Mouse (Mus musculus): ENCODE measurements around the gene Gm49394. TPM values are rescaled to one million over a fixed set of nuclear protein-coding genes. Genes with fewer than 3 reads are reported as not detected.

The Gm49394 gene
- polyA plus RNA-seq, 1 experiment: 0.01 TPM

- Histone ChIP-seq H3ac (ENCODE audit: control insufficient read depth, insufficient read length, low read depth) (no peak overlapping the region), H3K27me3 (ENCODE audit: control insufficient read depth, insufficient read depth, insufficient read length) (peaks cover 8% of the 10 kb centered on the region), H3K4me3 (ENCODE audit: insufficient read depth, poor library complexity, severe bottlenecking) (no peak overlapping the region), H3K79me3 (ENCODE audit: low read depth) (no peaks in the 10 kb centered on the region), H3K36me3 (ENCODE audit: control insufficient read depth, insufficient read depth) (no peaks in the 10 kb centered on the region), H3K79me2 (ENCODE audit: control insufficient read depth, insufficient read depth) (no peaks in the 10 kb centered on the region)
- TF ChIP-seq USF1 (IDR thresholded peaks at IDR 0.05; ENCODE audit: low read depth): no peak
- TF ChIP-seq CTCF (IDR thresholded peaks at IDR 0.05; ENCODE audit: control insufficient read depth, insufficient read depth, insufficient read length): no peak
- TF ChIP-seq MAX (IDR thresholded peaks at IDR 0.05): no peak
- no peak for TF ChIP-seq CEBPB (IDR thresholded peaks at IDR 0.05; ENCODE audit: low read depth)
Measured at GRCm38 (mm10) chr7:142655633-142656032, 14.1 kb downstream of the Gm49394 start.

- no peak overlapping the region for H3K4me3 ChIP-seq (ENCODE audit: insufficient read depth, poor library complexity, severe bottlenecking)
- peaks cover 2% of the 10 kb centered on the region for H3K27me3 ChIP-seq (ENCODE audit: control insufficient read depth, insufficient read depth, insufficient read length)
- H3K79me3 ChIP-seq (ENCODE audit: low read depth): no peaks in the 10 kb centered on the region
- no peak overlapping the region for H3ac ChIP-seq (ENCODE audit: control insufficient read depth, insufficient read length, low read depth)
- no peaks in the 10 kb centered on the region for H3K79me2 ChIP-seq (ENCODE audit: control insufficient read depth, insufficient read depth)
- H3K36me3 ChIP-seq (ENCODE audit: control insufficient read depth, insufficient read depth): no peaks in the 10 kb centered on the region
- TF ChIP-seq MAX (IDR thresholded peaks at IDR 0.05): no peak
- no peak for TF ChIP-seq MYOG (IDR thresholded peaks at IDR 0.05; ENCODE audit: control insufficient read depth, extremely low read depth, insufficient read length)
- no peak for TF ChIP-seq CEBPB (IDR thresholded peaks at IDR 0.05; ENCODE audit: low read depth)
- TF ChIP-seq MYOD1 (IDR thresholded peaks at IDR 0.05; ENCODE audit: control insufficient read depth, insufficient read length, low read depth): no peak
- TF ChIP-seq CTCF (IDR thresholded peaks at IDR 0.05; ENCODE audit: control insufficient read depth, insufficient read depth, insufficient read length): no peak
- no peak for TF ChIP-seq USF1 (IDR thresholded peaks at IDR 0.05; ENCODE audit: low read depth)
- TF ChIP-seq FOSL1 (IDR thresholded peaks at IDR 0.05; ENCODE audit: insufficient read depth, low read length, poor library complexity, severe bottlenecking): no peak
Measured at GRCm38 (mm10) chr7:142653726-142654125, 16.0 kb downstream of the Gm49394 start.

- H3K36me3 ChIP-seq (ENCODE audit: control insufficient read depth, insufficient read depth): no peaks in the 10 kb centered on the region
- H3K4me3 ChIP-seq (ENCODE audit: insufficient read depth, poor library complexity, severe bottlenecking): no peak overlapping the region
- no peaks in the 10 kb centered on the region for H3K79me3 ChIP-seq (ENCODE audit: low read depth)
- TF ChIP-seq CTCF (IDR thresholded peaks at IDR 0.05; ENCODE audit: control insufficient read depth, insufficient read depth, insufficient read length) (no peak), MYOG (IDR thresholded peaks at IDR 0.05; ENCODE audit: control insufficient read depth, extremely low read depth, insufficient read length) (no peak), FOSL1 (IDR thresholded peaks at IDR 0.05; ENCODE audit: insufficient read depth, low read length, poor library complexity, severe bottlenecking) (no peak), MAX (IDR thresholded peaks at IDR 0.05) (no peak), USF1 (IDR thresholded peaks at IDR 0.05; ENCODE audit: low read depth) (no peak)
- H3K79me2 ChIP-seq (ENCODE audit: control insufficient read depth, insufficient read depth): no peaks in the 10 kb centered on the region
- no peaks in the 10 kb centered on the region for H3K27me3 ChIP-seq (ENCODE audit: control insufficient read depth, insufficient read depth, insufficient read length)
- H3ac ChIP-seq (ENCODE audit: control insufficient read depth, insufficient read length, low read depth): no peak overlapping the region
Measured at GRCm38 (mm10) chr7:142646676-142647075, 23.1 kb downstream of the Gm49394 start.

GRCm38 (mm10) chr7:142645045-142645444 is 24.7 kb downstream of the Gm49394 start:
- Histone ChIP-seq H3K79me2 (ENCODE audit: control insufficient read depth, insufficient read depth) (no peaks in the 10 kb centered on the region), H3K36me3 (ENCODE audit: control insufficient read depth, insufficient read depth) (no peaks in the 10 kb centered on the region), H3K27me3 (ENCODE audit: control insufficient read depth, insufficient read depth, insufficient read length) (no peaks in the 10 kb centered on the region), H3K4me3 (ENCODE audit: insufficient read depth, poor library complexity, severe bottlenecking) (no peak overlapping the region), H3ac (ENCODE audit: control insufficient read depth, insufficient read length, low read depth) (no peak overlapping the region), H3K79me3 (ENCODE audit: low read depth) (no peaks in the 10 kb centered on the region)
- TF ChIP-seq MYOG (IDR thresholded peaks at IDR 0.05; ENCODE audit: control insufficient read depth, extremely low read depth, insufficient read length) (no peak), MYOD1 (IDR thresholded peaks at IDR 0.05; ENCODE audit: control insufficient read depth, insufficient read length, low read depth) (no peak), USF1 (IDR thresholded peaks at IDR 0.05; ENCODE audit: low read depth) (no peak), MAX (IDR thresholded peaks at IDR 0.05) (no peak), CEBPB (IDR thresholded peaks at IDR 0.05; ENCODE audit: low read depth) (no peak), CTCF (IDR thresholded peaks at IDR 0.05; ENCODE audit: control insufficient read depth, insufficient read depth, insufficient read length) (no peak), FOSL1 (IDR thresholded peaks at IDR 0.05; ENCODE audit: insufficient read depth, low read length, poor library complexity, severe bottlenecking) (no peak)

- TF ChIP-seq MYOG (IDR thresholded peaks at IDR 0.05; ENCODE audit: control insufficient read depth, extremely low read depth, insufficient read length) (no peak), CEBPB (IDR thresholded peaks at IDR 0.05; ENCODE audit: low read depth) (no peak), FOSL1 (IDR thresholded peaks at IDR 0.05; ENCODE audit: insufficient read depth, low read length, poor library complexity, severe bottlenecking) (no peak), CTCF (IDR thresholded peaks at IDR 0.05; ENCODE audit: control insufficient read depth, insufficient read depth, insufficient read length) (no peak), MAX (IDR thresholded peaks at IDR 0.05) (no peak), MYOD1 (IDR thresholded peaks at IDR 0.05; ENCODE audit: control insufficient read depth, insufficient read length, low read depth) (no peak), USF1 (IDR thresholded peaks at IDR 0.05; ENCODE audit: low read depth) (no peak)
- peaks cover 11% of the 10 kb centered on the region for H3K27me3 ChIP-seq (ENCODE audit: control insufficient read depth, insufficient read depth, insufficient read length)
- no peak overlapping the region for H3K4me3 ChIP-seq (ENCODE audit: insufficient read depth, poor library complexity, severe bottlenecking)
- H3K79me3 ChIP-seq (ENCODE audit: low read depth): no peaks in the 10 kb centered on the region
- no peaks in the 10 kb centered on the region for H3K79me2 ChIP-seq (ENCODE audit: control insufficient read depth, insufficient read depth)
- no peak overlapping the region for H3ac ChIP-seq (ENCODE audit: control insufficient read depth, insufficient read length, low read depth)
- no peaks in the 10 kb centered on the region for H3K36me3 ChIP-seq (ENCODE audit: control insufficient read depth, insufficient read depth)
Measured at GRCm38 (mm10) chr7:142636178-142636577, 33.6 kb downstream of the Gm49394 start.

GRCm38 (mm10) chr7:142630691-142631090 is 39.1 kb downstream of the Gm49394 start:
- TF ChIP-seq FOSL1 (IDR thresholded peaks at IDR 0.05; ENCODE audit: insufficient read depth, low read length, poor library complexity, severe bottlenecking) (no peak), MAX (IDR thresholded peaks at IDR 0.05) (no peak)
- Histone ChIP-seq H3K36me3 (ENCODE audit: control insufficient read depth, insufficient read depth) (no peaks in the 10 kb centered on the region), H3K27me3 (ENCODE audit: control insufficient read depth, insufficient read depth, insufficient read length) (peaks cover 11% of the 10 kb centered on the region), H3K79me3 (ENCODE audit: low read depth) (no peaks in the 10 kb centered on the region), H3K79me2 (ENCODE audit: control insufficient read depth, insufficient read depth) (no peaks in the 10 kb centered on the region), H3K4me3 (ENCODE audit: insufficient read depth, poor library complexity, severe bottlenecking) (no peak overlapping the region), H3ac (ENCODE audit: control insufficient read depth, insufficient read length, low read depth) (no peak overlapping the region)

Data from C2C12 (cell line).